Mouse (Mus musculus) CH12.LX (cell line): ENCODE measurements around the gene Lypd1. TPM values are rescaled to one million over a fixed set of nuclear protein-coding genes. Genes with fewer than 3 reads are reported as not detected.

Experiments
- DNase-seq: peaks from one replicate; pipeline ENCODE4 v3.0.0-alpha.2; 2013; ENCODE audit errors: extremely low read depth
- H3K27ac ChIP-seq: 2 replicates; pipeline ENCODE4 v1.5.1; 2012; ENCODE audit warnings: low read depth, mild to moderate bottlenecking, control low read depth, moderate library complexity; ENCODE audit not compliant: insufficient read depth
- H3K27me3 ChIP-seq: replicated peaks from 2 replicates; pipeline ENCODE3; 2012; ENCODE audit warnings: inconsistent platforms
- H3K36me3 ChIP-seq, 2 experiments: replicated peaks in 1 of 2; 2 replicates each; pipeline versions ENCODE3 to v1.6.1; 2012; ENCODE audit warnings: inconsistent platforms in 1 of 2, low read length in 1 of 2, mild to moderate bottlenecking in 1 of 2, mixed read lengths in 1 of 2, moderate library complexity in 1 of 2; ENCODE audit not compliant: control insufficient read depth in 1 of 2, insufficient read depth in 1 of 2
- H3K4me1 ChIP-seq, 2 experiments: 2 replicates each; pipeline ENCODE4 v1.6.1; 2012; ENCODE audit warnings: inconsistent platforms in 1 of 2, moderate library complexity in 1 of 2; ENCODE audit not compliant: insufficient read depth in 2 of 2, control insufficient read depth in 1 of 2
- H3K4me2 ChIP-seq: 2 replicates; pipeline ENCODE4 v1.6.1; 2012; ENCODE audit warnings: low read depth, mild to moderate bottlenecking, control low read depth; ENCODE audit not compliant: poor library complexity, insufficient read depth, severe bottlenecking
- H3K4me3 ChIP-seq, 3 experiments: fragments of 150-350 bp in 1 of 3; sonication (generic) in 1 of 3; replicated peaks in 1 of 3; 2 replicates each; pipeline versions ENCODE3 to v1.5.1; 2011 to 2012; ENCODE audit warnings: low read depth in 2 of 3, low read length in 2 of 3, mild to moderate bottlenecking in 2 of 3, moderate library complexity in 2 of 3, control low read depth in 1 of 3, improper control_type of control experiment in 1 of 3, inconsistent platforms in 1 of 3, mixed read lengths in 1 of 3; ENCODE audit not compliant: poor library complexity in 1 of 3
- H3K79me2 ChIP-seq: replicated peaks from 2 replicates; pipeline ENCODE4 v1.6.1; 2012; ENCODE audit warnings: mild to moderate bottlenecking, moderate library complexity; ENCODE audit not compliant: control insufficient read depth, poor library complexity, insufficient read depth, severe bottlenecking; ENCODE audit errors: extremely low read depth
- H3K9ac ChIP-seq: 2 replicates; pipeline ENCODE4 v1.6.1; 2012; ENCODE audit warnings: low read depth, mild to moderate bottlenecking, control low read depth, moderate library complexity; ENCODE audit not compliant: insufficient read depth
- H3K9me3 ChIP-seq: replicated peaks from 2 replicates; pipeline ENCODE3; 2012; ENCODE audit warnings: low read length, inconsistent platforms, mixed read lengths
- E2F4 ChIP-seq: IDR thresholded peaks from 2 replicates; pipeline ENCODE4 v1.6.1; 2011; ENCODE audit warnings: low read depth, low read length, improper control_type of control experiment; ENCODE audit not compliant: insufficient replicate concordance
- ELF1 ChIP-seq: IDR thresholded peaks from 2 replicates; pipeline ENCODE4 v1.6.1; 2014; ENCODE audit warnings: low read depth, mild to moderate bottlenecking, inconsistent platforms, low read length, improper control_type of control experiment
- EP300 ChIP-seq: IDR thresholded peaks from 2 replicates; pipeline ENCODE4 v1.6.1; 2011; ENCODE audit warnings: low read length, improper control_type of control experiment
- GABPA ChIP-seq: IDR thresholded peaks from 2 replicates; pipeline ENCODE4 v1.6.1; 2012; ENCODE audit warnings: low read depth, low read length, improper control_type of control experiment, inconsistent platforms; ENCODE audit not compliant: insufficient replicate concordance
- HCFC1 ChIP-seq: IDR thresholded peaks from 2 replicates; pipeline ENCODE4 v1.6.1; 2012; ENCODE audit warnings: low read depth, mild to moderate bottlenecking, inconsistent platforms, low read length, improper control_type of control experiment
- JUN ChIP-seq: IDR thresholded peaks from 2 replicates; pipeline ENCODE4 v1.6.1; 2011; ENCODE audit warnings: low read depth, mild to moderate bottlenecking, low read length, improper control_type of control experiment, moderate library complexity; ENCODE audit not compliant: insufficient read depth
- JUND ChIP-seq: conservative IDR thresholded peaks from 2 replicates; pipeline ENCODE4 v1.6.1; 2011; ENCODE audit warnings: low read depth, low read length, improper control_type of control experiment
- KAT2A ChIP-seq: IDR thresholded peaks from 2 replicates; pipeline ENCODE4 v1.6.1; 2012; ENCODE audit warnings: low read length, improper control_type of control experiment, inconsistent platforms; ENCODE audit not compliant: insufficient replicate concordance
- MAFK ChIP-seq: IDR thresholded peaks from 2 replicates; pipeline ENCODE4 v1.6.1; 2011; ENCODE audit warnings: low read length, improper control_type of control experiment; ENCODE audit not compliant: insufficient replicate concordance
- MEF2A ChIP-seq: IDR thresholded peaks from 2 replicates; pipeline ENCODE4 v1.6.1; 2014; ENCODE audit warnings: low read depth, mild to moderate bottlenecking, inconsistent platforms, low read length, improper control_type of control experiment, borderline replicate concordance
- MXI1 ChIP-seq: IDR thresholded peaks from 2 replicates; pipeline ENCODE4 v1.6.1; 2011; ENCODE audit warnings: mild to moderate bottlenecking, low read depth, low read length, improper control_type of control experiment
- NELFE ChIP-seq: IDR thresholded peaks from 2 replicates; pipeline ENCODE4 v1.6.1; 2011; ENCODE audit warnings: low read depth, low read length, improper control_type of control experiment
- POLR2A ChIP-seq: IDR thresholded peaks from 2 replicates; pipeline ENCODE4 v1.6.1; 2011; ENCODE audit warnings: low read depth, mild to moderate bottlenecking, improper control_type of control experiment, low read length
- RAD21 ChIP-seq: IDR thresholded peaks from 2 replicates; pipeline ENCODE4 v1.6.1; 2011; ENCODE audit warnings: low read depth, mild to moderate bottlenecking, low read length, improper control_type of control experiment, moderate library complexity
- SIN3A ChIP-seq: IDR thresholded peaks from 2 replicates; pipeline ENCODE4 v1.6.1; 2012; ENCODE audit warnings: low read length, improper control_type of control experiment, inconsistent platforms
- SMC3 ChIP-seq: IDR thresholded peaks from 2 replicates; pipeline ENCODE4 v1.6.1; 2011; ENCODE audit warnings: low read depth, low read length, improper control_type of control experiment
- TCF12 ChIP-seq: IDR thresholded peaks from 2 replicates; pipeline ENCODE4 v1.6.1; 2014; ENCODE audit warnings: low read depth, mild to moderate bottlenecking, inconsistent platforms, low read length, improper control_type of control experiment
- UBTF ChIP-seq: IDR thresholded peaks from 2 replicates; pipeline ENCODE4 v1.6.1; 2012; ENCODE audit warnings: low read depth, mild to moderate bottlenecking, inconsistent platforms, low read length, improper control_type of control experiment, moderate library complexity
- ZC3H11A ChIP-seq: IDR thresholded peaks from 2 replicates; pipeline ENCODE4 v1.6.1; 2012; ENCODE audit warnings: low read depth, mild to moderate bottlenecking, inconsistent platforms, low read length, improper control_type of control experiment
- ZKSCAN1 ChIP-seq: IDR thresholded peaks from 2 replicates; pipeline ENCODE4 v1.6.1; 2012; ENCODE audit warnings: low read depth, inconsistent platforms, low read length, improper control_type of control experiment, borderline replicate concordance
- ZMIZ1 ChIP-seq: IDR thresholded peaks from 2 replicates; pipeline ENCODE4 v1.6.1; 2012; ENCODE audit warnings: low read depth, mild to moderate bottlenecking, inconsistent platforms, low read length, improper control_type of control experiment
- dilution Hi-C: fragments of 300-500 bp; cut with MboI; formaldehyde crosslinking; loops from 2 replicates; pipeline ENCODE4 v1.14.3; 2020; ENCODE audit warnings: low sequenced_read_pairs; ENCODE audit not compliant: extremely low pct_unique_long_range_greater_than_20kb, extremely low pct_ligation_motif_present
- in situ Hi-C: fragments of 300-500 bp; cut with MboI; formaldehyde crosslinking; loops from 3 replicates; pipeline ENCODE4 v1.14.3; 2019; ENCODE audit warnings: low sequenced_read_pairs, low pct_ligation_motif_present, low pct_unique_long_range_greater_than_20kb, mixed read lengths
- polyA plus RNA-seq: library from polyadenylated mRNA; unstranded; fragments of >175 nt; gene quantifications from 2 replicates; pipeline ENCODE4 v1.2.1, GENCODE M21; 2012; ENCODE audit warnings: low read depth; ENCODE audit not compliant: insufficient read length
- total RNA-seq, 2 experiments: library from RNA; depleted of rRNA; stranded (reverse); fragments of 300-350 nt in 1 of 2; fragments of >200 nt in 1 of 2; gene quantifications; 2 replicates each; pipeline ENCODE4 v1.2.3; 2012 to 2014

Lypd1 gene
- total and polyA plus RNA-seq, 3 experiments = not detected

DNA sequence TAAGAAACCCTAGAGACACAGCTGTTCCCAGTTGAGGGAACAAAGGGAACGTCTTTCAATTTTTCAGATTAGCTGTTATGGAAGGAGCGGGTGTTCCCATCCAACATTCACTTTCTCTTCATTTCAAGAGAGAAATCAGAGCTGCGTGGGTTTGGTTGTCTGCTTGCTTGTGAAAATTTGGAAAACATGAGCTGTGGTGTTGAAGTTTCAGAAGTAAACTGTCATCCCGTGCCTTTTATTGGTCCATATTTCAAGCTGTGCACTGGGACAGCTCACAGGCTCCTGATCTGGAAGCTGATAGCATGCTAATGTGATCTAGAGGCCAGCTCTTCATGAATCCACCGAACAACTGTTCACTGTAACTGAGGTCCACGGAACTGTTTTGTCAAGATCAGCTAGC, 36.2 kb upstream of the Lypd1 start:
- Histone ChIP-seq H3K27ac (no peak overlapping the region), H3K36me3 (no peaks in the 10 kb centered on the region), H3K9me3 (peaks cover 63% of the 10 kb centered on the region), H3K79me2 (no peaks in the 10 kb centered on the region), H3K4me2 (no peak overlapping the region), H3K27me3 (no peaks in the 10 kb centered on the region), H3K4me3 (no peak overlapping the region), H3K4me1 (no peaks in the 10 kb centered on the region), H3K9ac (no peak overlapping the region)
- TF ChIP-seq KAT2A (no peak), ZKSCAN1 (no peak), ZC3H11A (no peak), TCF12 (no peak), SIN3A (no peak), ELF1 (no peak), POLR2A (no peak), JUND (no peak), ZMIZ1 (no peak), NELFE (no peak), UBTF (no peak), MEF2A (no peak), HCFC1 (no peak), RAD21 (no peak), MAFK (no peak), JUN (no peak), MXI1 (no peak), EP300 (no peak), GABPA (no peak)
- in situ Hi-C loops = no loop called here
- DNase-seq = no peak
- dilution Hi-C loops = no loop called here

DNA sequence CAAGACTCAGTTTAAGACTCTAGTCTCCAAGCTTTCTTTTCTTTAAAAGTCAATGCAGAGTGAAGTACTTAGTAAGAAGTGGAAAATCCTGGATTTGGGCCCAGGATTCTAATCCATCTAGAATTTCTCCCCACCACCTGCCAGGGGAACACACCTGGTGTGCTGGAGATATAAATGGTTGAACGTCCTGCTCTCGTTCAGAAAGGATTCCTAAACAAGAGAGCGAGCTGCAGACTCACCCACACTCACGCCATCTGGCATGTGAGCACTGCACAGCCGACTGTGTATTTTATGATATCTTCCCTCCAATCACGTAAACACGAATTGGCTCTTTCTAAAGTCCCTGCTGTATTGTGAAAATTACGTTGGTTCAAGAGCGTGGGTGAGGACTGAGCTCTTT, 32.2 kb upstream of the Lypd1 start:
- dilution Hi-C loops = no loop called here
- no peak overlapping the region for H3K9ac ChIP-seq
- no peak for TF ChIP-seq UBTF
- no peak for TF ChIP-seq POLR2A
- TF ChIP-seq SMC3 = no peak
- no peak for TF ChIP-seq E2F4
- no peak for TF ChIP-seq ZMIZ1
- TF ChIP-seq TCF12 = no peak
- TF ChIP-seq KAT2A = no peak
- TF ChIP-seq, all 38 proteins: peak for 0
- Histone ChIP-seq H3K9me3 (peaks cover 69% of the 10 kb centered on the region), H3K27ac (no peak overlapping the region), H3K36me3 (no peaks in the 10 kb centered on the region), H3K27me3 (no peaks in the 10 kb centered on the region), H3K4me3 (no peak overlapping the region), H3K79me2 (no peaks in the 10 kb centered on the region), H3K4me2 (no peak overlapping the region), H3K4me1 (no peaks in the 10 kb centered on the region)
- no peak for DNase-seq
- in situ Hi-C loops = no loop called here
